Mouse (Mus musculus) CH12.LX (cell line): ENCODE data around the gene Dkk3. TPM values are rescaled to one million over a fixed set of nuclear protein-coding genes. Genes with fewer than 3 reads are reported as not detected.

ENCODE experiments used
- DNase-seq: peaks from one replicate; pipeline ENCODE4 v3.0.0-alpha.2; 2013; ENCODE audit errors: extremely low read depth
- H3K27ac ChIP-seq: 2 replicates; pipeline ENCODE4 v1.5.1; 2012; ENCODE audit warnings: low read depth, mild to moderate bottlenecking, control low read depth, moderate library complexity; ENCODE audit not compliant: insufficient read depth
- H3K27me3 ChIP-seq: replicated peaks from 2 replicates; pipeline ENCODE3; 2012; ENCODE audit warnings: inconsistent platforms
- H3K36me3 ChIP-seq, 2 experiments: replicated peaks in 1 of 2; 2 replicates each; pipeline versions ENCODE3 to v1.6.1; 2012; ENCODE audit warnings: inconsistent platforms in 1 of 2, low read length in 1 of 2, mild to moderate bottlenecking in 1 of 2, mixed read lengths in 1 of 2, moderate library complexity in 1 of 2; ENCODE audit not compliant: control insufficient read depth in 1 of 2, insufficient read depth in 1 of 2
- H3K4me1 ChIP-seq, 2 experiments: 2 replicates each; pipeline ENCODE4 v1.6.1; 2012; ENCODE audit warnings: inconsistent platforms in 1 of 2, moderate library complexity in 1 of 2; ENCODE audit not compliant: insufficient read depth in 2 of 2, control insufficient read depth in 1 of 2
- H3K4me2 ChIP-seq: 2 replicates; pipeline ENCODE4 v1.6.1; 2012; ENCODE audit warnings: low read depth, mild to moderate bottlenecking, control low read depth; ENCODE audit not compliant: poor library complexity, insufficient read depth, severe bottlenecking
- H3K4me3 ChIP-seq, 3 experiments: fragments of 150-350 bp in 1 of 3; sonication (generic) in 1 of 3; replicated peaks in 1 of 3; 2 replicates each; pipeline versions ENCODE3 to v1.5.1; 2011 to 2012; ENCODE audit warnings: low read depth in 2 of 3, low read length in 2 of 3, mild to moderate bottlenecking in 2 of 3, moderate library complexity in 2 of 3, control low read depth in 1 of 3, improper control_type of control experiment in 1 of 3, inconsistent platforms in 1 of 3, mixed read lengths in 1 of 3; ENCODE audit not compliant: poor library complexity in 1 of 3
- H3K79me2 ChIP-seq: replicated peaks from 2 replicates; pipeline ENCODE4 v1.6.1; 2012; ENCODE audit warnings: mild to moderate bottlenecking, moderate library complexity; ENCODE audit not compliant: control insufficient read depth, poor library complexity, insufficient read depth, severe bottlenecking; ENCODE audit errors: extremely low read depth
- H3K9ac ChIP-seq: 2 replicates; pipeline ENCODE4 v1.6.1; 2012; ENCODE audit warnings: low read depth, mild to moderate bottlenecking, control low read depth, moderate library complexity; ENCODE audit not compliant: insufficient read depth
- H3K9me3 ChIP-seq: replicated peaks from 2 replicates; pipeline ENCODE3; 2012; ENCODE audit warnings: low read length, inconsistent platforms, mixed read lengths
- BHLHE40 ChIP-seq: IDR thresholded peaks from 2 replicates; pipeline ENCODE4 v1.6.1; 2011; ENCODE audit warnings: mild to moderate bottlenecking, low read depth, low read length, improper control_type of control experiment
- CHD1 ChIP-seq: IDR thresholded peaks from 2 replicates; pipeline ENCODE4 v1.6.1; 2012; ENCODE audit warnings: low read depth, low read length, improper control_type of control experiment, inconsistent platforms
- ETS1 ChIP-seq: conservative IDR thresholded peaks from 2 replicates; pipeline ENCODE4 v1.6.1; 2012; ENCODE audit warnings: low read depth, mild to moderate bottlenecking, inconsistent platforms, low read length, improper control_type of control experiment, moderate library complexity
- GABPA ChIP-seq: IDR thresholded peaks from 2 replicates; pipeline ENCODE4 v1.6.1; 2012; ENCODE audit warnings: low read depth, low read length, improper control_type of control experiment, inconsistent platforms; ENCODE audit not compliant: insufficient replicate concordance
- JUND ChIP-seq: conservative IDR thresholded peaks from 2 replicates; pipeline ENCODE4 v1.6.1; 2011; ENCODE audit warnings: low read depth, low read length, improper control_type of control experiment
- MAX ChIP-seq: IDR thresholded peaks from 2 replicates; pipeline ENCODE4 v1.6.1; 2011; ENCODE audit warnings: low read length, improper control_type of control experiment
- MEF2A ChIP-seq: IDR thresholded peaks from 2 replicates; pipeline ENCODE4 v1.6.1; 2014; ENCODE audit warnings: low read depth, mild to moderate bottlenecking, inconsistent platforms, low read length, improper control_type of control experiment, borderline replicate concordance
- MXI1 ChIP-seq: IDR thresholded peaks from 2 replicates; pipeline ENCODE4 v1.6.1; 2011; ENCODE audit warnings: mild to moderate bottlenecking, low read depth, low read length, improper control_type of control experiment
- PAX5 ChIP-seq: IDR thresholded peaks from 2 replicates; pipeline ENCODE4 v1.6.1; 2012; ENCODE audit warnings: low read length, inconsistent platforms, mixed read lengths
- POLR2A ChIP-seq: IDR thresholded peaks from 2 replicates; pipeline ENCODE4 v1.6.1; 2011; ENCODE audit warnings: low read depth, mild to moderate bottlenecking, improper control_type of control experiment, low read length
- TBP ChIP-seq: conservative IDR thresholded peaks from 2 replicates; pipeline ENCODE4 v1.6.1; 2011; ENCODE audit warnings: low read depth, low read length, improper control_type of control experiment
- dilution Hi-C: fragments of 300-500 bp; cut with MboI; formaldehyde crosslinking; loops from 2 replicates; pipeline ENCODE4 v1.14.3; 2020; ENCODE audit warnings: low sequenced_read_pairs; ENCODE audit not compliant: extremely low pct_unique_long_range_greater_than_20kb, extremely low pct_ligation_motif_present
- in situ Hi-C: fragments of 300-500 bp; cut with MboI; formaldehyde crosslinking; loops from 3 replicates; pipeline ENCODE4 v1.14.3; 2019; ENCODE audit warnings: low sequenced_read_pairs, low pct_ligation_motif_present, low pct_unique_long_range_greater_than_20kb, mixed read lengths
- polyA plus RNA-seq: library from polyadenylated mRNA; unstranded; fragments of >175 nt; gene quantifications from 2 replicates; pipeline ENCODE4 v1.2.1, GENCODE M21; 2012; ENCODE audit warnings: low read depth; ENCODE audit not compliant: insufficient read length
- total RNA-seq, 2 experiments: library from RNA; depleted of rRNA; stranded (reverse); fragments of 300-350 nt in 1 of 2; fragments of >200 nt in 1 of 2; gene quantifications; 2 replicates each; pipeline ENCODE4 v1.2.3; 2012 to 2014

Gene Dkk3
- total and polyA plus RNA-seq, 3 experiments: 0.38 to 0.55 (median 0.54) TPM

- TF ChIP-seq JUND (no peak), TBP (no peak), MXI1 (no peak; the same call in 1 of the 2 replicates), PAX5 (no peak)
These were observed 15.8 kb downstream of the Dkk3 start (continued) for GRCm38 (mm10) chr7:112143090-112143500.

GRCm38 (mm10) chr7:112142616-112143015 lies 16.2 kb downstream of the Dkk3 start:
- no peaks in the 10 kb centered on the region for H3K9me3 ChIP-seq
- dilution Hi-C loops (no loop called here), in situ Hi-C loops (no loop called here)
- no peak overlapping the region for H3K27ac ChIP-seq
- TF ChIP-seq MEF2A: no peak
- TF ChIP-seq ETS1: no peak
- no peak for TF ChIP-seq CHD1
- TF ChIP-seq MAX: no peak
- no peak for TF ChIP-seq MXI1
- TF ChIP-seq POLR2A: no peak
- peaks cover 28 to 60% of the 10 kb centered on the region in 2 experiments for H3K4me1 ChIP-seq
- H3K36me3 ChIP-seq: no peaks in the 10 kb centered on the region
- H3K9ac ChIP-seq: no peak overlapping the region
- H3K4me2 ChIP-seq: peak overlapping the region; percentile 52; the same call in 1 of the 2 replicates
- DNase-seq: no peak
- no peak overlapping the region for H3K4me3 ChIP-seq
- no peaks in the 10 kb centered on the region for H3K27me3 ChIP-seq
- no peaks in the 10 kb centered on the region for H3K79me2 ChIP-seq

GRCm38 (mm10) chr7:112140725-112141124 lies 18.1 kb downstream of the Dkk3 start:
- Histone ChIP-seq H3K4me1 (peaks cover 28 to 60% of the 10 kb centered on the region in 2 experiments), H3K27me3 (no peaks in the 10 kb centered on the region), H3K27ac (no peak overlapping the region), H3K9me3 (no peaks in the 10 kb centered on the region), H3K36me3 (no peaks in the 10 kb centered on the region), H3K9ac (no peak overlapping the region), H3K79me2 (no peaks in the 10 kb centered on the region), H3K4me3 (no peak overlapping the region), H3K4me2 (no peak overlapping the region)
- dilution Hi-C loops: no loop called here
- peak; percentile 70 for DNase-seq
- in situ Hi-C loops: no loop called here
- TF ChIP-seq MXI1 (no peak), GABPA (no peak), ETS1 (peak; percentile 60), BHLHE40 (peak; percentile 33; the same call in 1 of the 2 replicates)
